Mouse (Mus musculus) B cell, adult 2 months (primary cell): ENCODE results near the gene 1700001P01Rik.

Experiments
- DNase-seq, 2 experiments: peaks; one replicate each; pipeline ENCODE4 v3.0.0; 2022

The 1700001P01Rik gene

DNA sequence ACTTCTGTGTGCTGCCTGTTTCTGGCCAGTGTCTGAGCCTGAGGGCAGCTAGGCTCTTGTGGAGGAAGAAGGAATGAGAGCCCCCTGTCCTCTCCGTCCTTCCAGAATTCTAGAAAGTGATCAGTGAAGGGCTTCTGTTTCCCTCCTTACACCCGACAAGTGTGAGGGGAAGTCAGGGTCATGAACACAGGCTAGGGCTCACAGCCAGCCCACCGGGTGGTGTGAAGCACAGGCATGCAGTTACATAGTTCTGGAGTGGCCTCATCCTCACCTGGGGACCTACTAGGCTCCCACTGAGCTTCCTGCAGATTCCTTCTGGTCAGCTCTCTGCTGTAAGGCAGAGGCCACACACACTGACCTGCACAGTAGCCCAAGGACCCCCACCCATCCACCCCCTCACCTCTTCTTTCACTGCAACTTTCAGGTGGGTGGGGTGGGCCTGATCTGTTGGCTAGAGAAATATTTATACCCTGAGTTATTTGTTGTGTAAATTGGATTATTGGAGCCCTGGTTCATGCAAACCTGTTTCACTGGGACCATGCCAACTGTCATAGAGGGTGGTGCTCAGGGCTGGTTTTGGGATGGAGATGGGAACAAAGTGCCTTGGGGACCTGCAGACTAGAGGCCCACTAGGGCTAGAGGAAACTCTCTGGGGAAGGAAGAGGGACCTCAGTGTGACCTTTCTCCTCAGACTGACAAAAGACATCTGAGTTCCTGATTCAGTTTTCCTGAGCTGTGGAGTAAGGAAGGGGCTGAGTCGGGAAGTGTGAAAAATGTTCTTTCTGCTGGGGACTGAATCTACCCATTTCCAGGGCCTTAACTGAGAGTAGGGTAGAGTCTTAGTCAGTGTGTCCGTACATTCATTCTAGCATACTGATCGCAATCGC, 33.8 kb upstream of the 1700001P01Rik start:
- DNase-seq, result no peak

DNA sequence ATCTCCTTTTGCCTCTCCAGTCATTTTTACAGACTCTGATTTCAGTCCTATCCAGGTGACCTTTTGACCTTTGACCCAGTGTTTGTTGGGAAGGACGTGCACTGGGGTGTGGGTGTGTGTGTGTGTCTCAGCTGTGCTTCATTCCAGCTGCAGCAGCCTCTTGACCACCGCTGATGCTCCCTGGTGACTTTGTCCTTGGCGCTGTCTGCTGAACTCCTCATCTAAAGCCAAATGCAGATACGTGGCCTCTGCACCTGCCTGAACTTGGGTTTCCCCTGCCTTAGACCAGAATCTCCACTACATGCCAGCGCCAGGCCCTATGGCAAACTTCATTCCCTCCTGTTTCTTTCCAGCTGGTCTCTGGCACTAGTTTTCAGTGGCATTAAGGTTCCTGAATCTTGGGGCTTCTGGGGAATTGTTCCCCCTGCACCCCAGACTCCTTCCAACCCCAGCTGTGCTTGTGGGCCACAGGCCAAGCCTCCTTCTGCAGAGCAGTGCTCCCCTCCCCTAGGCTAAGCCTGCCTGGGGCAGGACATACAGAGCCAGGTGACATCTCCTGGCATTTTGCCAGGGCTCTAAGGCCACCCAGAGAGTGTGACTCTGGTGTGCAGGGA, 33.0 kb upstream of the 1700001P01Rik start:
- no peak for DNase-seq

GRCm38 (mm10) chr11:97808093-97808492, 32.4 kb upstream of the 1700001P01Rik start:
- no peak for DNase-seq

DNA sequence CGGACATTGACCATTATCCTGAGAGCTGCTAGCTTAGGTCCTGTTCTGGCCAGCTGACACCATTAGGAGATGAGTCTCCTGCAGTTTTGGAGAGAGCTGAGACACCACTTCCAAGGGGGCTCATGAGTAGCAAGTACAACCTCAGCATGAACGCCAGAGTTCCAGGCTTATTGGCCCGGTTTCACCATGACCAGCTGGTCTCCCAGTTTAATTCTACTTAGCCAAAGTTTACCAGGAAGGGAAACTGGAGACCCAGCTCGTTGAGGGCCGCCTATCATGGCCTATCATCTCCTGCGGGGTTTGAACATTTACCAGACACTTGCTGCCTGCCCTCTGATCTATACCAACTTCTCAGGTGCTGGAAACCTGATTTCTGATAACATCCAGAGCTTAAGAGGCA, 31.9 kb upstream of the 1700001P01Rik start:
- DNase-seq, result no peak

DNA sequence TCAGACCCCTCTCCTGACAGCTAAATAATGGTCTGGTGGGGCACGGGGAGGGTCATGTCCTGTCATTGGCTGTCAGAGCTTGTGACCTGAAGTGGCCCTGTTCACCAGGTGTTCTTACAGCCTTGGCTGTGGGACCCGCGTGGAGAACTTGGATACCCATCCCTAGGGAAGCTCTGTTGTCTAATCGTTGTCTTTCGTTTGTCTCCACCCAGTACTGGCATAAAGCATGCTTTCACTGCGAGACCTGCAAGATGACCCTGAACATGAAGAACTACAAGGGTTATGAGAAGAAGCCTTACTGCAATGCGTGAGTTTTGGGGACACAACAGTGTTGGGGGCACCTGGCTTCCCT, 30.9 kb upstream of the 1700001P01Rik start:
- no peak for DNase-seq

GRCm38 (mm10) chr11:97805662-97806612, 30.2 kb upstream of the 1700001P01Rik start:
- no peak for DNase-seq

DNA sequence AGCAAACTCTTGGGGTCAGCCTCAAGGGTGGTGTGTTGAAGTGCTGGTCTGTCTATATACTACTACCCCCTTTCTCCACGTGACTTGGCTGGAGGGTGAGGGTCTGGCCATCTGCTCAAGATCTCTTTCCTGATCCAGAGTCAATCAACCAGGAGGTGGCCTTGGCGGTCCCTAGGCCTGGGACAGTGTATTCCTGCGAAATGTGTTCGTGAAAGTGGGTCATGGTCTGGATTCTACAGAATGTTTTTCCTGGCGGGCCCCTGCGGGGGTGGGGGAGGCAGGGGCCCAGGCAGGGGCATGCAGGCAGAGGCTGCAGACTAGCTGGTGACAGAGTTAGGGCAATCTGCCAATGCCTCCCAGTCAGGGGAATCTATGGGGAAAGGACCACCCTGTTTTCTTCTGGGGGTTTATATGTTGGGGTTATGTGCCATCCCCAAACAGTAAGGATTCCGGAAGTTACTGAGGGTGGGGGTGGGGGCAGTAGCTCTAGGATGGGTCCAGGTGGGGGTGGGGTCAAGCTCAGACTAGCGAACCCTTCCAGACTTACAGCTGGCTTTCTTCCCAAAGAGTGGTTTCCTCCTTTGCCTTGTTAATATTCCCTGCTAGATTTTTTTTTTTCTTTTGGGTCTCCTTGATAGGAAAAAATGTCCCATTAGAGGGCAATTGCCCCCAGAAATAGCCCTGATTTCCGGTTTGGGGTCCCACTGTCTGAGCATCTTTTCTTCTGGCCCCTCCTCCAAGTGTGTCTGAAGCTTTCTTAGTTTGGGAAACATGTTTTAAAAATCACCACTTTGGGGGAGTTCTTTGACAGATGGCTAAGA, 29.3 kb upstream of the 1700001P01Rik start:
- DNase-seq, result no peak

- DNase-seq, result no peak
Measured at GRCm38 (mm10) chr11:97803847-97804246, 28.1 kb upstream of the 1700001P01Rik start.

DNA sequence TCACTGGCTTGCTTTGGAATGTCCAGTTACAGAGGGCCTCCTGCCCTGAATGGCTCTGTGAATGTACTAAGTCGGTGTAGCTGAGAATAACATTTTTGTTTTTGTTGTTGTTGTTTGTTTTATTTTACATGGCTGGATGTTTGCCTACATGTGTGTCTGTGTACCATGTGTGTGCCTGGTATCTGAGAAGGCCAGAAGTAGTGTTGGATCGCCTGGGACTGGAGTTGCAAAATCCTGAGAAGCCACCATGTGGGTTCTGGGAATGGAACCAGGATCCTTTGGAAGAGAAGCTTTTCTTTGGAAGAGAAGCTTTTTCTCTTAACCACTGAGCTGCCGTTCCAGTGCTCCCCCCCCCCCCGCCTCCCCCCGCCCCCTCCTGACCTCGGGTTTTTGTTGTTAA, 26.8 kb upstream of the 1700001P01Rik start:
- no peak for DNase-seq

- DNase-seq, result no peak
Measured at GRCm38 (mm10) chr11:97802194-97802470, 26.4 kb upstream of the 1700001P01Rik start.

GRCm38 (mm10) chr11:97801409-97802193, 25.9 kb upstream of the 1700001P01Rik start:
- no peak for DNase-seq

GRCm38 (mm10) chr11:97800691-97801408, 25.1 kb upstream of the 1700001P01Rik start:
- no peak for DNase-seq

DNA sequence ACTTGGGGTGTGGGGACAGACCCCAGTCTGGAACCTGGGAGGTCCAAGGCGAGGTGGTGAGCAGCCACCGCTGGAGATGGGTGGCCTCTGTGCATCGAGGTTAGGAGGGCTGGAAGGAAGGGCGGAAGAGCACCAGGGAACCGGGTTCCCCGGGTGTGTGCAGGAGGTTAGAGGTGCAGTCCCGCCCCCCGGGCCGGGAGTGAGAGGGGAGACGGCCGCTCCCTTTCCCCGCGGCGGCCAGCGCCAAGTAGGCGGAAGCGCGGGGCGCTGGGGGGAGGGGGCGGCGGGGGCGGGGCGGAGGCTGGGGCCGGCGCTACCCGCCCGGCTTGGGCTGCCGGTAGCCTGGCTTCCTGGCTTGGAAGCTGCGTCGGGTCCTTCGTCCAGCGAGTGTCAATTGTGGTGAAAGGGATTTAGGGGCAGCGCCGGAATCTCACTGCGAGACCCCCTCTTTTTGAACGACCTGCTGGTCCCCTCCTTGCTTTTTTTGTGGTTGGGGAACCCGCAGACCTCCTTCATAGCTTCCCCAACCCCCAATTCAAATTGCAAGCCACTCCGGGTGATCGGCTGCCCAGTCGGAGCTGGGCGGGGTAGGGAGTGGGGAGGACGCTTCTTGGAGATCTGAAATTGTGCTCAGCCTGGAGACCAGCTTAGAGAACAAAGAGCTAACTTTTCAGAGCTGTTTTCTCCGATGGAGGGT, 24.4 kb upstream of the 1700001P01Rik start:
- DNase-seq, result peak; percentile 54 to 66

GRCm38 (mm10) chr11:97799146-97799993, 23.7 kb upstream of the 1700001P01Rik start:
- peak; percentile 86 to 89 for DNase-seq

GRCm38 (mm10) chr11:97798782-97799145, 23.0 kb upstream of the 1700001P01Rik start, which contains the start of gene Lasp1:
Lasp1 (plus strand) TSS chr11:97799000.
- peak; percentile 97 to 98 for DNase-seq

DNA sequence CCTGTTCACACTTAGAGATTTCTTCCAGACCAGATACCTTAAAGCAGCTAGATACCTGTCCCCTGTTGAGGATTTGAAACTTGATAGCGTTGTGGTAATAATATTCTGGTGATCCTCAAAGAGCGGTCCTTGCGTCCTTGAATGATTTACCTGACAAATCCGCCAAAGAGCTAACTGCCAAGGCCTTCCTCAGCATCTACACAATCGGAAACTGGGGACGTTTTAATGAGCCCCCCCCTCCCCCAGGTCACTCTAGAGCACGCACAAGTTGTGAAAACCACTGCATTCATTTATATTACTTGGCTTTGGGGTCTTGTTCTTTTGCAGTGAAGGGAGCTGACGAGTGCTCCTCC, 22.3 kb upstream of the 1700001P01Rik start:
- no peak for DNase-seq

- no peak for DNase-seq
Measured at GRCm38 (mm10) chr11:97797369-97798082, 21.8 kb upstream of the 1700001P01Rik start.

DNA sequence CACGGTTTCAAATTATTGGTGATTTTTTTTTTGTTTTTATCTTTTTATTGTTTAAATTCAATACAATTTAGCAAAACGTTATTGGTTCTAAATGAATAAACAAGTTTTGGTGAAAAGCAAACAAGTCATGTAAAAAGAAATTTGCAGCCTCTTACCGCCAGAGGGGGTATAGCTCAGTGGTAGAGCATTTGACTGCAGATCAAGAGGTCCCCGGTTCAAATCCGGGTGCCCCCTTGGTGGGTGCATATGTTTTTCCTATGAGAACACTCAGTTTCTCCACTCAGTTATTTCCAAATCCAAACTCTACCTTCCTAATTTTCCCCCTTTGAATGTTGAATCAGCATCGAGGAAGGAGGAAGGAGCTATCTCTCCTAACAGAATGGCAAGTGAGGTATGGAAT, 21.2 kb upstream of the 1700001P01Rik start:
- peak; percentile 86 to 90 for DNase-seq

GRCm38 (mm10) chr11:97793165-97793564, 17.4 kb upstream of the 1700001P01Rik start:
- peak; percentile 75 to 80 for DNase-seq
